Mouse (Mus musculus): Measurements from ENCODE around the gene Zglp1.

- TF ChIP-seq CTCF (IDR thresholded peaks at IDR 0.05; ENCODE audit: low read depth, low read length) (no peak), POLR2A (IDR thresholded peaks at IDR 0.05; ENCODE audit: borderline replicate concordance, low read depth, low read length) (no peak)
These were observed 35.5 kb downstream of the Zglp1 start for GRCm38 (mm10) chr9:21031251-21031895.

Measured in bone marrow macrophage, adult 2 months (primary cell).